Mouse (Mus musculus) kidney, adult 2 months (tissue): Measurements from ENCODE around the gene Rd3. TPM values are rescaled to one million over a fixed set of nuclear protein-coding genes. Genes with fewer than 3 reads are reported as not detected.

ENCODE experiments used
- DNase-seq: peaks from one replicate; pipeline ENCODE4 v3.0.0; 2021
- H3K27ac ChIP-seq: fragments of 200-500 bp; 2 replicates; pipeline ENCODE4 v1.5.1; 2012; ENCODE audit warnings: low read depth, low read length, control low read depth, inconsistent platforms; ENCODE audit not compliant: insufficient read depth
- H3K27me3 ChIP-seq: fragments of 200-500 bp; replicated peaks from 2 replicates; pipeline ENCODE4 v1.6.1; 2012; ENCODE audit warnings: mild to moderate bottlenecking, moderate library complexity, low read length, inconsistent platforms; ENCODE audit not compliant: control insufficient read depth, insufficient read depth
- H3K36me3 ChIP-seq: fragments of 200-500 bp; 2 replicates; pipeline ENCODE4 v1.6.1; 2012; ENCODE audit warnings: mild to moderate bottlenecking, moderate library complexity, low read length, inconsistent platforms; ENCODE audit not compliant: control insufficient read depth, insufficient read depth
- H3K4me1 ChIP-seq: fragments of 200-500 bp; 2 replicates; pipeline ENCODE4 v1.6.1; 2011; ENCODE audit warnings: low read length; ENCODE audit not compliant: control insufficient read depth, insufficient read depth
- H3K4me3 ChIP-seq: fragments of 200-500 bp; 2 replicates; pipeline ENCODE4 v1.5.1; 2011; ENCODE audit warnings: mild to moderate bottlenecking, low read depth, low read length, control low read depth; ENCODE audit not compliant: insufficient read depth
- CTCF ChIP-seq: fragments of 200-500 bp; conservative IDR thresholded peaks from 2 replicates; pipeline ENCODE4 v1.5.1; 2011; ENCODE audit warnings: low read depth, mild to moderate bottlenecking, control low read depth, low read length, moderate library complexity, mixed read lengths; ENCODE audit not compliant: insufficient read depth, insufficient read length
- POLR2A ChIP-seq: fragments of 200-500 bp; IDR thresholded peaks from one replicate; pipeline ENCODE4 v1.6.1; 2011; ENCODE audit warnings: low read depth, low read length, control low read depth
- WGBS: fragments of 180-500 bp; shearing (Covaris S2); methylation state at CpG from one replicate; pipeline ENCODE4 v1.1.7; 2018; 5-methylcytosine and 5-hydroxymethylcytosine counted together
- polyA plus RNA-seq: library from polyadenylated mRNA; depleted of rRNA; stranded (reverse); fragments of >200 nt; gene quantifications from 2 replicates; pipeline ENCODE4 v1.2.3, GENCODE M21; 2012; rRNA removed

Rd3 gene
- polyA plus RNA-seq, 1 experiment = 0.41 TPM

GRCm38 (mm10) chr1:191995916-191996315 lies 18.7 kb downstream of the Rd3 start:
- no peak overlapping the region for H3K4me3 ChIP-seq
- peaks cover 2% of the 10 kb centered on the region; the same call in 1 of the 2 replicates for H3K4me1 ChIP-seq
- peaks cover 4% of the 10 kb centered on the region for H3K36me3 ChIP-seq
- TF ChIP-seq CTCF (no peak), POLR2A (no peak)
- 66% methylated on average over 7 of the region's 7 CpGs for WGBS
- H3K27me3 ChIP-seq = no peaks in the 10 kb centered on the region
- H3K27ac ChIP-seq = peak overlapping the region; percentile 46
- DNase-seq = peak; percentile 88

GRCm38 (mm10) chr1:191996621-191997185 lies 19.5 kb downstream of the Rd3 start:
- H3K36me3 ChIP-seq = peaks cover 4% of the 10 kb centered on the region
- no peak overlapping the region for H3K4me3 ChIP-seq
- DNase-seq = peak; percentile 81
- TF ChIP-seq POLR2A = no peak
- no peak for TF ChIP-seq CTCF
- WGBS = 67% methylated on average over 8 of the region's 8 CpGs
- peaks cover 2% of the 10 kb centered on the region; the same call in 1 of the 2 replicates for H3K4me1 ChIP-seq
- peak overlapping the region; percentile 13; the same call in 1 of the 2 replicates for H3K27ac ChIP-seq
- no peaks in the 10 kb centered on the region for H3K27me3 ChIP-seq

DNA sequence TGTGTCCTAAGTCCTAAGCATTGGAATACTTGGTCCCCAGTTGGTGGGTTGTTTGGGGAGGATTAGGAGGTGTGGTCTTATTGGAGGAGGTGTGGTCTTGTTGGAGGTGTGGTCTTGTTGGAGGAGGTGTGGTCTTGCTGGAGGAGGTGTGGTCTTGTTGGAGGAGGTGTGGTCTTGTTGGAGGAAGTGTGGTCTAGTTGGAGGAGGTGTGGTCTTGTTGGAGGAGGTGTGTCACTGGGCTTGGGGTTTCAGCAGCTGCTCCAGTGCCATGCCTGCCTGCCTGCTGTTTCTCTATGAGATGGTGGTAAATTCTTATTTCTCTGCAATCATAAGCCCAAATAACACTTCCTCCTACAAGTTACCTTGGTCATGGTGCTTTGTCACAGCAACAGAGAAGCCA lies 21.9 kb downstream of the Rd3 start:
- H3K27me3 ChIP-seq = no peaks in the 10 kb centered on the region
- peaks cover 2% of the 10 kb centered on the region; the same call in 1 of the 2 replicates for H3K4me1 ChIP-seq
- no peak overlapping the region for H3K27ac ChIP-seq
- peaks cover 4% of the 10 kb centered on the region for H3K36me3 ChIP-seq
- no peak for DNase-seq
- no peak overlapping the region for H3K4me3 ChIP-seq
- TF ChIP-seq POLR2A (no peak), CTCF (no peak)

Other genes with a start within 250 kb of the Rd3 start
- gene Nek2, start 155.9 kb upstream of the Rd3 start, polyA plus RNA-seq = 0.47 and 0.52 TPM in 2 replicates
- 18.1 and 19.9 TPM in 2 replicates for gene Slc30a1, start 70.6 kb upstream of the Rd3 start, polyA plus RNA-seq
- gene Traf5, start 115.2 kb downstream of the Rd3 start, polyA plus RNA-seq = 10.1 and 13.6 TPM in 2 replicates
- 31.1 and 41.2 TPM in 2 replicates for gene Rcor3, start 160.7 kb downstream of the Rd3 start, polyA plus RNA-seq
- gene Kcnh1, start 213.4 kb downstream of the Rd3 start, polyA plus RNA-seq = 0.52 and 0.60 TPM in 2 replicates